Mouse (Mus musculus) T-helper 2 cell (primary cell): Measurements from ENCODE around the gene Wipf1.

Experiments used
- in situ Hi-C: fragments of 300-600 bp; cut with MboI, MseI; formaldehyde crosslinking; loops from one replicate; pipeline ENCODE4 v1.15.1; 2025; ENCODE audit warnings: high pct_unique_total_duplicates

Gene Wipf1

GRCm38 (mm10) chr2:73396828-73397325 lies 132.7 kb downstream of the Wipf1 start:
- in situ Hi-C loops, result no loop called here

GRCm38 (mm10) chr2:73395516-73395915 lies 134.0 kb downstream of the Wipf1 start:
- in situ Hi-C loops, result no loop called here

- in situ Hi-C loops, result no loop called here
Observed at GRCm38 (mm10) chr2:73394476-73394875, 135.1 kb downstream of the Wipf1 start.

DNA sequence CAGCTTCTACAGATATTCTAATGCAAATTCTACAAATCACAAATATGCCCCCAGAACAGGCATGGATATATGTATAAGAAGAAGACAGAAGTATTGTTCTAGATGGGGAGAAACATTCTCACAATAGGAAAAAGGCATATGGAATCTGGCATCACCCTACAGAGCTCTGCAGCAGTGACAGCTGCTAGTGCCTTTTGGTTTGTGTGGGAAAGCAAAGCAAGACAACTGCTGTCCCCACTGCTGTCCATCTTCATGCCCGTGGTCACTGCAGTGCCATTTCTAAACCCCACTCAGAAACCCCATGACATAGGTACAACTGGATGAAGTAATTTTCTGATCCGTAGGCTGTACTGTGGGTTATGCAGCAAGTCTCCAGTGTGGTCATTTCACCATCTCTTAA lies 136.8 kb downstream of the Wipf1 start:
- in situ Hi-C loops, result no loop called here

DNA sequence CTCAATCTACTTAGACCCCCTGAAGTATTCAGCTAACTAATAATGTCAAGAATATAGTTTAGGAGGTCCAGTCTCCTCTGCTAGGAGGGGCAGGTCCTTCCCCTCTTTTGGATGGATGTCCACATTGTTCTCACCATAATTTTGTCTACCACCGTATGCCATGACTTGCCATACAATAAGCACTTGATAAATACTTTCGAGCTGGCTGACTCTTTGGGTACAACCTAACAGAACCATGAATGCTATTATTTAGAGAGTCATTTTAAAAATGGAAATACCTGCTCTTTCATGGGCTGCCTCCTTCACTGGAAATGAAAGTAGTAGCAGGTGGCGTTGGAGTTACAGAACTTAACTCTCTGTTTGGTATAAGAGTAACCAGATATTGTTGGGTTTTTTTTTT lies 139.6 kb downstream of the Wipf1 start:
- in situ Hi-C loops, result loop anchor here (5.0 kb wide), 1 partner anchor 78 kb away; the partner anchor contains the start of genes Cir1 and Scrn3

DNA sequence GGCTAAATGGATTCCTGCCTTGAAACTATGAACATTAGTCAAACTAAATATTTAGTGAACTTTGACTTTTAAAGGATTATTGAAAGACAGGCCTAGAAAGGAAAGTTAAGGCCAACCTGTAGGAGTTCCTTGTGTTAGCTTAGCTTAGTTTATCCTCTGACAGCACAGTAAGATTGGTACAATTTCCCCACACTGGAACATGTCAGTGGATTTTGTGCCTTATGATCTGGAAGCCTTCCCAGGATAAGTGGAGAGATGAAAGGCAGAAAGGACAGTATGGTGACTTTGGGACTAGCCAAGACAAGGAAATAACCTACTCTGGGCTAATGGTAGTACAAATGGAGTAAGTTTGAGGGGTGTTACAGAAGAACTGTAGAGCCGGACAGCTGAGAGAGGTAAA lies 141.7 kb downstream of the Wipf1 start:
- in situ Hi-C loops, result loop anchor here (5.0 kb wide), 1 partner anchor 76 kb away; the partner anchor contains the start of genes Cir1 and Scrn3

GRCm38 (mm10) chr2:73386356-73387046 lies 143.0 kb downstream of the Wipf1 start, which contains the start of gene Gpr155:
TSS of gene Gpr155 (minus strand) at chr2:73386572.
- in situ Hi-C loops, result loop anchor here (5.0 kb wide), 1 partner anchor 74 kb away; the partner anchor contains the start of genes Cir1 and Scrn3

DNA sequence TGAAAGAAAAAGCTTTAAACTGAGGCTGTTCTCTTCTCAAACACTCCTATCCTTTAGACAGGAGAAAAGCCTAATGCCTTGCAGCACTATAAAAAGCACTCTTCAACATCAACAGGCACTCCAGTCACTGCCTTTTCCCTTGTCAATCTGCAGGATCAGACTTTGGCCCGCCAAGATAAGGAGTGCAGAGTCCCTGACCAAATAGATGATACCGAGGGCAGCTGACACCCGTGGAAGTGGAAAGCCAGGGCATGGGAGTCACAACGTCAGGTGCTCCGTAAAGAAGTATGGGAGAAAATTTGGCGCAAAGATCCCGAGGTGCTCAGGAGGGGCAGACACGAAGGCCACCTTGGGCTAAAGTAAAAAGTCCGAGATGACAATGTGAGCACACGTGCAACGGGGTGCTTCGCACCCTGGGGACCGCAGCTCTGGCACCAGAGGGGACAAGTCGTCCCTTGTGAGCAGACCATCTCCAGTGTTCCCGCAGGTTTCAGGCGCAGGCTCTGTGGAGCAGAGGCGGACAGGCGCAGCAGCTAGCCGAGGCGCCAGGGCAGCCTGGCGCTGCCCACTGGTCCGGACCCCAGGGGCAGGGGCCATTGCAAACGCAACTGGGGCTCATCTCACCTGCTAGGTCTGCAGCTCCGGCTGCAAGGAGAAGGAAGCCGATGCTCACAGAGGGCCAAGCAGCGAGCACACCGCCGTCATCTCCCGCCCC lies 143.7 kb downstream of the Wipf1 start:
- in situ Hi-C loops, result loop anchor here (5.0 kb wide), 1 partner anchor 73 kb away; the partner anchor contains the start of genes Cir1 and Scrn3

GRCm38 (mm10) chr2:73385172-73385571 lies 144.4 kb downstream of the Wipf1 start:
- in situ Hi-C loops, result loop anchor here (5.0 kb wide), 1 partner anchor 73 kb away; the partner anchor contains the start of genes Cir1 and Scrn3

GRCm38 (mm10) chr2:73380298-73380975 lies 149.1 kb downstream of the Wipf1 start:
- in situ Hi-C loops, result no loop called here

DNA sequence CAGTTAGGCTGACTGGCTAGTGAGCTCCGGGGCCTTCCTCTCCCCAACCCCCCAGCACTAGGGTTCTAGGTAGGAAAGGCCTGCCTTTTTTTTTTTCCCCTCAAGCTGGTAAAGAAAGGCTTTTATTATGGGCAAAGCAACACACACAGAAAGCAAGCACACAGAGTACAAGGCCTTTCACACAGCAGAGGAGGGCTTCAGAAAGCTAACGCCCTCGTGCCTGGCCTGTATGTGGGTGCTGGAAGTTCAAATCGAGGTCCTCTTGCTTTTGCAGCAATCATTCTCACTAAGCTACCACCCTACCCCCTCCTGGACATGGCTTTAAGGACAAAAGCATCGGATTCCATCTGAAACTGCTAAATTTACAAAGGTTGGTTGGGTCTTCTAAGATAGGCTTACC lies 149.9 kb downstream of the Wipf1 start:
- in situ Hi-C loops, result no loop called here
